Mouse (Mus musculus) lung, postnatal 0 days (tissue): ENCODE data around the gene Myh10. TPM values are rescaled to one million over a fixed set of nuclear protein-coding genes. Genes with fewer than 3 reads are reported as not detected.

Experiments
- ATAC-seq: fragments of 200-750 bp; cut with Nextera tagmentation; 2 replicates; pipeline ENCODE4 v1.8.0; 2017; ENCODE audit warnings: moderate library complexity
- DNase-seq: peaks from one replicate; pipeline ENCODE4 v3.0.0-alpha.2; 2016; ENCODE audit warnings: low spot score
- H3K27ac ChIP-seq: fragments of 300-500 bp; sonication (generic); 2 replicates; pipeline ENCODE4 v1.5.1; 2014; ENCODE audit warnings: antibody characterized with exemption, mild to moderate bottlenecking, low read length, mixed read lengths
- H3K27me3 ChIP-seq: fragments of 300-500 bp; sonication (generic); replicated peaks from 2 replicates; pipeline ENCODE4 v1.6.1; 2014; ENCODE audit warnings: low read length, mixed read lengths; ENCODE audit not compliant: insufficient read depth
- H3K36me3 ChIP-seq: fragments of 300-500 bp; sonication (generic); 2 replicates; pipeline ENCODE4 v1.6.1; 2014; ENCODE audit warnings: low read length, mixed read lengths; ENCODE audit not compliant: insufficient read depth
- H3K4me1 ChIP-seq: fragments of 300-500 bp; sonication (generic); 2 replicates; pipeline ENCODE4 v1.6.1; 2014; ENCODE audit warnings: antibody characterized with exemption, low read depth, low read length, mixed read lengths; ENCODE audit not compliant: insufficient read depth
- H3K4me2 ChIP-seq: fragments of 300-500 bp; sonication (generic); replicated peaks from 2 replicates; pipeline ENCODE4 v1.6.1; 2014; ENCODE audit warnings: low read depth, mild to moderate bottlenecking, low read length, moderate library complexity, mixed read lengths
- H3K4me3 ChIP-seq: fragments of 300-500 bp; sonication (generic); 2 replicates; pipeline ENCODE4 v1.5.1; 2014; ENCODE audit warnings: low read depth, low read length
- H3K9ac ChIP-seq: fragments of 300-500 bp; sonication (generic); replicated peaks from 2 replicates; pipeline ENCODE4 v1.6.1; 2014; ENCODE audit warnings: low read depth, mild to moderate bottlenecking
- H3K9me3 ChIP-seq: fragments of 300-500 bp; sonication (generic); 2 replicates; pipeline ENCODE4 v1.6.1; 2016; ENCODE audit warnings: low read length, mixed read lengths
- CTCF ChIP-seq: IDR thresholded peaks from 2 replicates; pipeline ENCODE4 v1.5.1; 2016; ENCODE audit warnings: antibody characterized with exemption, mild to moderate bottlenecking
- EP300 ChIP-seq: IDR thresholded peaks from 2 replicates; pipeline ENCODE4 v1.6.1; 2016; ENCODE audit warnings: antibody characterized with exemption, mild to moderate bottlenecking, control low read depth
- WGBS: fragments of 180-500 bp; shearing (Covaris S2); extraction: QIAGEN DNeasy Blood & Tissue Kit; methylation state at CpG from one replicate; pipeline ENCODE4 v1.1.7; 2014; 5-methylcytosine and 5-hydroxymethylcytosine counted together
- polyA plus RNA-seq: library from polyadenylated mRNA; unstranded; fragments of >200 nt; fragmentation: Nextera tagmentation; extraction: Ambion mirVana; gene quantifications from 2 replicates; pipeline ENCODE4 v1.2.1, GENCODE M21; 2015

Myh10 gene
- polyA plus RNA-seq, 1 experiment from 2014 or later: 51.8 TPM

DNA sequence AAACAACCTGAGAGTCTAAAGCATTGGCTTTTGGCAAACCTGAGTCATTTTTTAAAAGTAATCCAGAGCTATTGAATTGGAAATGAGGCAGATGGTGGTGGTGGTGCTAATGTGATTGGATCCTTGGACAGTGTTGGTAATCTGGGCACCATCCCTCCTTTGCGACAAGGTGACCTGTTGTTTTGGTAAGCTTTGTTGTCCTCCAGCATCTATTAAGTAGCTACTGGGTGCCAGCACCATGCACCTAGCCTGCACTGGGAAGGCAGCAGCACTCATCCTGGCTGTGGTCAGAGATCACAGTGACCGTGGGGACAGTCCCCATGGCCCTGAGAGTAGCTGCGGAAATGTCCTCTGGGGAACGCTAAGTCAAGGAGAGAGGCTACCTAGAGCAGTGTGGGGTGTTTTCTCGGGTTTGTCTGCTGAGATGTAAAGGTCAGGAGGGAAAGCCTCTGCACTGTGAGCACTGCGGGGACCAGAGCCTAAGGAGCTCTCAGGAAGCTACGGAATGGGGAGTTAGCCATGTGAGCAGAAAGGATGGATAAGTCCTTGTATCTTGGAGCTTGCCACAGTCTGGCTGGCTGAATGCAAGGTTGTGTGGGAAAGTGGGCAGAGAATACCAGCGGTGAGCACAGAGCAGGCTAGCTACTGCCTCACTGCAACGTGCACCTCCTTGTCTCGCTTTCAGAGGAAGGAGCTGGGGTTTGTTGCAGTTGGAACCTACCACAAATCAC is 88.5 kb downstream of the Myh10 start:
- no peak for TF ChIP-seq EP300
- no peak for TF ChIP-seq CTCF
- H3K27me3 ChIP-seq: no peaks in the 10 kb centered on the region
- DNase-seq (no peak), ATAC-seq (no peak)
- no peak overlapping the region for H3K9ac ChIP-seq
- no peaks in the 10 kb centered on the region for H3K9me3 ChIP-seq
- 85% methylated on average over 10 of the region's 10 CpGs for WGBS
- H3K4me2 ChIP-seq: no peak overlapping the region
- peaks cover 4% of the 10 kb centered on the region; the same call in 1 of the 2 replicates for H3K36me3 ChIP-seq
- no peak overlapping the region for H3K4me3 ChIP-seq
- no peaks in the 10 kb centered on the region for H3K4me1 ChIP-seq
- no peak overlapping the region for H3K27ac ChIP-seq

DNA sequence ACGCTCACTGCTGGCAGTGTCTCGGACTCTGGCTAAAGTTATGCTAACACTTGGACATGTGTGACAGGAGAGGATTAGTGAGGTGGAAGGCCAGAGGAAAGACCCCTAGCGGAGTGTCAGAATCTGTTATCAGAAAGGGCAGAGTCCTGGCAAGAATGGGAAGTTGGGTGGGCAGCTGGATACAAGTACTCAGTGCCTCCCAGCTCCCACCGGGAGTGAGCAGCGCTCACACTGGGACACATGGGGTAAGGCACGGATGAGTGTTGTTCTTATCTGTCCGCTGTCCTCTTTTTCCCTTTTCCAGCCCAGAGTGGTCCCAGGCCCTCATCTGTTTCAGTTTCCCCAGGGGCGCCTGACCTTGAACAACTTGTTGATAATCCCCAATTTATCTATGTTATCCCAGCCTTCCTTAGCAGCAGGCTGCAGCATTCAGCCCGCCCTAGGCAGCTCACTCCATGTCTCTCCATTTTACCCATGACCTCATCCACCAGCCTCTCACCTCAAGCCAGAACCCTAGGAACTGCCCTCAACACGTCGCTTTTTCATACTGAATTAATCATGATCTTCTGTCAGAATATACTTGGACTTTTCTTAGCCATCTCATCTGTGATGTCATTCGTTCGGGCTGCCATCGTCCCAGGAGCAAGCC is 89.2 kb downstream of the Myh10 start:
- Histone ChIP-seq H3K9me3 (no peaks in the 10 kb centered on the region), H3K4me2 (no peak overlapping the region), H3K4me3 (no peak overlapping the region), H3K4me1 (no peaks in the 10 kb centered on the region), H3K27me3 (no peaks in the 10 kb centered on the region), H3K9ac (no peak overlapping the region), H3K27ac (no peak overlapping the region), H3K36me3 (peaks cover 8% of the 10 kb centered on the region)
- ATAC-seq (no peak), DNase-seq (no peak)
- no peak for TF ChIP-seq EP300
- TF ChIP-seq CTCF: no peak
- WGBS: 68% methylated on average over 14 of the region's 14 CpGs

DNA sequence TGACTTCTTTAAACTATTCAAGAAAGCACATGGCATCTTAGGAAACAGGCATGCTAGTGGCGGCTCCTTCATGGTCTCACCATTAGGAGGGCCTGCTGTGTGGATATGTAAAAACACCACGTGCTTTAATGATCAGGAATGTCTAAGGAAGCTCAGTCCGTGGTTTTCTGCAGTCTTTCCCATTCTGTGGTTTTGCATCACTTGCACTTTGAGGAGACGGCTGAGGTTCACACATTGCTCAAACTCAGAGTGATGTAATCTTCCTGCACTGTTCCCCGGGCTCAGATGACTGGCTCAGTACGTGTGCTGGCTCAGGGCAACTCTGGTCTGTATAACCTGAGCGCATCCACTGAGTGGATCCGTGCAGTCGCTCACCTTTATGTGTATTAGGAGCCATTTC is 91.0 kb downstream of the Myh10 start:
- Histone ChIP-seq H3K36me3 (peaks cover 16% of the 10 kb centered on the region), H3K27me3 (no peaks in the 10 kb centered on the region), H3K4me1 (no peaks in the 10 kb centered on the region), H3K4me2 (no peak overlapping the region), H3K27ac (no peak overlapping the region), H3K9me3 (no peaks in the 10 kb centered on the region), H3K9ac (no peak overlapping the region), H3K4me3 (no peak overlapping the region)
- 70% methylated on average over 9 of the region's 9 CpGs for WGBS
- TF ChIP-seq CTCF (no peak), EP300 (no peak)
- peak; percentile 15 for DNase-seq
- ATAC-seq: no peak

DNA sequence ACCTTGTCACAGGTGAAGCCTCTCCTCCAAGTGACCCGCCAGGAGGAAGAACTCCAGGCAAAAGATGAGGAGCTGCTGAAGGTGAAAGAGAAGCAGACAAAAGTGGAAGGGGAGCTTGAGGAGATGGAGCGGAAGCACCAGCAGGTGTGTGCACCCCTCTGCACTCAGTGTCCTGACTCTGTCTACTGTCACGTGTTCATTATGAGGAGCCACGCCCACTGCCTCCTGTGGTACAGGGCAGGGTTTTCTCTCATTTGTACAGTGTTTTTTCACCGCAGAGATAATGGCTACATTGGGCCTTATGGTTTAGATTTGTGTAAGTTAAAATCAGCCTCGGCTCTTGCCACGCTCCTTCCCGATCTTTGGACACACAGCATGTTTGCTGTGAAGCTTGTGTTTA is 94.5 kb downstream of the Myh10 start:
- ATAC-seq (no peak), DNase-seq (no peak)
- Histone ChIP-seq H3K27ac (no peak overlapping the region), H3K4me1 (no peaks in the 10 kb centered on the region), H3K4me2 (no peak overlapping the region), H3K36me3 (peaks cover 32% of the 10 kb centered on the region), H3K4me3 (no peak overlapping the region), H3K9ac (no peak overlapping the region), H3K9me3 (no peaks in the 10 kb centered on the region), H3K27me3 (no peaks in the 10 kb centered on the region)
- TF ChIP-seq EP300 (no peak), CTCF (no peak)
- WGBS: 72% methylated on average over 8 of the region's 8 CpGs

DNA sequence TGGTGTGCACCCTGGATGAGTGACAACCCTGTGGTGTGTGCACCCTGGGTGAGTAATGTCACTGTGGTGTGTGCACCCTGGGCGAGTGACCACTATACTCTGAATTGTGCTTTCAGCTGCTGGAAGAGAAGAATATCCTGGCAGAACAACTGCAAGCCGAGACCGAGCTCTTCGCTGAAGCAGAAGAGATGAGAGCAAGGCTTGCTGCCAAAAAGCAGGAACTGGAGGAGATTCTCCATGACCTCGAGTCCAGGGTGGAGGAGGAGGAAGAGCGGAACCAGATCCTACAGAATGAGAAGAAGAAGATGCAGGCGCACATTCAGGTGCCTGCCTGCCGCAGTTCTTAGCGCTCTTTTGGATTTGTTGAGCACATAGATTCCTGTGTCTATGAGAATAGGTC is 95.9 kb downstream of the Myh10 start:
- Histone ChIP-seq H3K9me3 (no peaks in the 10 kb centered on the region), H3K4me3 (no peak overlapping the region), H3K4me2 (no peak overlapping the region), H3K9ac (no peak overlapping the region), H3K36me3 (peaks cover 42% of the 10 kb centered on the region), H3K4me1 (no peaks in the 10 kb centered on the region), H3K27me3 (no peaks in the 10 kb centered on the region), H3K27ac (no peak overlapping the region)
- DNase-seq (no peak), ATAC-seq (no peak)
- WGBS: 89% methylated on average over 9 of the region's 9 CpGs
- TF ChIP-seq EP300: no peak
- TF ChIP-seq CTCF: no peak

DNA sequence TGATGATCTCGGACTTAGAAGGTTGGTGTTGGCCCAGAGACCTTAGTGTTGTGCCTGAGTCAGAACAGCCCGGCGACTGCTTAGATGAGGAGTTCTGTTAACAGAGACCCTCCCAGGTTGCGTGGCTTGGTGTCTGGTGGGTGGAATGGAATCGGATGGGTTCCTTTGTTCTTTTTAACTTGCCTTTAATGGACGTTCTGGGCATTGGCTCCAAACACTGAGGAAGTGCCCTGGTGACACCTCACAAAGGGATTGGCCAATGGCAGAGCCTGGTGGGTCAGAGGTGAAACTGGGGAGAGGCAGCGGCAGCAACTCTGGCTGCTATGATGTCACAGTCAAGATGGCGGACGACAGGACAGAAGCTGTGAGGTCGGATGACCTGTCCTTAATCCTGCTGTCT is 99.4 kb downstream of the Myh10 start:
- no peak for DNase-seq
- Histone ChIP-seq H3K36me3 (peaks cover 57% of the 10 kb centered on the region), H3K4me1 (no peaks in the 10 kb centered on the region), H3K4me2 (no peak overlapping the region), H3K9ac (no peak overlapping the region), H3K27me3 (no peaks in the 10 kb centered on the region), H3K27ac (no peak overlapping the region), H3K9me3 (no peaks in the 10 kb centered on the region), H3K4me3 (no peak overlapping the region)
- TF ChIP-seq EP300 (no peak), CTCF (no peak)
- no peak for ATAC-seq
- WGBS: 87% methylated on average over 10 of the region's 10 CpGs
